Mouse (Mus musculus) liver, embryonic 14.5 days (tissue): ENCODE data around the gene Osbpl11. TPM values are rescaled to one million over a fixed set of nuclear protein-coding genes. Genes with fewer than 3 reads are reported as not detected.
"Not testable (repeated sequence)": the region's sequence is repeated elsewhere in the genome, so short reads cannot be mapped to it uniquely, and the experiment has no call there.

ENCODE experiments used
- ATAC-seq: fragments of 200-750 bp; cut with Nextera tagmentation; 2 replicates; pipeline ENCODE4 v1.8.0; 2017; ENCODE audit warnings: moderate number of reproducible peaks, mild to moderate bottlenecking, moderate library complexity; ENCODE audit not compliant: insufficient read depth
- DNase-seq, 3 experiments: peaks; one replicate each; pipeline ENCODE4 v3.0.0-alpha.2; 2012 to 2013; ENCODE audit warnings: low read depth in 3 of 3, low spot score in 3 of 3
- H3K27ac ChIP-seq: fragments of 300-500 bp; sonication (generic); 2 replicates; pipeline ENCODE4 v1.5.1; 2014; ENCODE audit warnings: moderate library complexity, mild to moderate bottlenecking, control low read depth, inconsistent platforms
- H3K27me3 ChIP-seq: fragments of 300-500 bp; sonication (generic); 2 replicates; pipeline ENCODE4 v1.6.1; 2014; ENCODE audit warnings: mild to moderate bottlenecking, low read length, moderate library complexity; ENCODE audit not compliant: control insufficient read depth, insufficient read depth
- H3K36me3 ChIP-seq: fragments of 300-500 bp; sonication (generic); replicated peaks from 2 replicates; pipeline ENCODE4 v1.6.1; 2014; ENCODE audit warnings: low read depth; ENCODE audit not compliant: control insufficient read depth, insufficient read depth
- H3K4me1 ChIP-seq, 2 experiments: fragments of 200-500 bp in 1 of 2; fragments of 300-500 bp in 1 of 2; sonication (generic) in 1 of 2; replicated peaks; 2 replicates each; pipeline ENCODE4 v1.6.1; 2012 to 2014; ENCODE audit warnings: antibody characterized with exemption in 1 of 2, inconsistent platforms in 1 of 2, low read length in 1 of 2; ENCODE audit not compliant: control insufficient read depth in 2 of 2, insufficient read depth in 2 of 2
- H3K4me2 ChIP-seq: fragments of 300-500 bp; sonication (generic); 2 replicates; pipeline ENCODE4 v1.6.1; 2014; ENCODE audit warnings: low read depth, mild to moderate bottlenecking, control low read depth, moderate library complexity
- H3K4me3 ChIP-seq, 2 experiments: fragments of 200-500 bp in 1 of 2; fragments of 300-500 bp in 1 of 2; sonication (generic) in 1 of 2; 2 replicates each; pipeline ENCODE4 v1.5.1; 2012 to 2014; ENCODE audit warnings: low read depth in 2 of 2, low read length in 2 of 2, mild to moderate bottlenecking in 2 of 2, control low read depth in 1 of 2, inconsistent platforms in 1 of 2, moderate library complexity in 1 of 2; ENCODE audit not compliant: insufficient read depth in 1 of 2
- H3K9ac ChIP-seq: fragments of 300-500 bp; sonication (generic); replicated peaks from 2 replicates; pipeline ENCODE4 v1.6.1; 2014; ENCODE audit warnings: mild to moderate bottlenecking, control low read depth, moderate library complexity
- H3K9me3 ChIP-seq: fragments of 300-500 bp; sonication (generic); 2 replicates; pipeline ENCODE4 v1.6.1; 2016; ENCODE audit warnings: low read length, mixed read lengths; ENCODE audit not compliant: control insufficient read depth
- CTCF ChIP-seq: IDR thresholded peaks from 2 replicates; pipeline ENCODE4 v1.5.1; 2016; ENCODE audit warnings: antibody characterized with exemption, low read depth, control low read depth
- EP300 ChIP-seq: IDR thresholded peaks from 2 replicates; pipeline ENCODE4 v1.6.1; 2016; ENCODE audit warnings: antibody characterized with exemption, low read depth
- WGBS: fragments of 180-500 bp; shearing (Covaris S2); extraction: QIAGEN DNeasy Blood & Tissue Kit; methylation state at CpG from one replicate; pipeline ENCODE4 v1.1.7; 2014; ENCODE audit not compliant: insufficient replicate concordance; 5-methylcytosine and 5-hydroxymethylcytosine counted together
- polyA plus RNA-seq, 2 experiments: library from polyadenylated mRNA; depleted of rRNA in 1 of 2; stranded (reverse) in 1 of 2; unstranded in 1 of 2; fragments of >200 nt; fragmentation: Nextera tagmentation in 1 of 2; extraction: Ambion mirVana in 1 of 2; gene quantifications; 2 replicates each; pipeline versions ENCODE4 v1.2.1 to v1.2.3; 2012 to 2014

Osbpl11 gene
- polyA plus RNA-seq, 2 experiments = 3.3 to 4.3 TPM

- H3K9me3 ChIP-seq = no peaks in the 10 kb centered on the region
- H3K27me3 ChIP-seq = no peaks in the 10 kb centered on the region
- no peaks in the 10 kb centered on the region for H3K36me3 ChIP-seq
- no peak overlapping the region for H3K4me2 ChIP-seq
- H3K4me3 ChIP-seq = no peak overlapping the region
- no peak overlapping the region for H3K27ac ChIP-seq
- no peak overlapping the region for H3K9ac ChIP-seq
- peaks cover 0 to 5% of the 10 kb centered on the region in 2 experiments; a peak in 1 of 4 replicates for H3K4me1 ChIP-seq
- TF ChIP-seq CTCF (no peak), EP300 (no peak)
- no peak for DNase-seq
- no peak for ATAC-seq
Measured at GRCm38 (mm10) chr16:33174695-33175094, 10.2 kb upstream of the Osbpl11 start.

- DNase-seq, ATAC-seq, H3K36me3 ChIP-seq, H3K9me3 ChIP-seq, H3K4me2 ChIP-seq, H3K27ac ChIP-seq, H3K4me3 ChIP-seq, H3K27me3 ChIP-seq, H3K9ac ChIP-seq, H3K4me1 ChIP-seq: not testable (repeated sequence)
- WGBS = 76% methylated on average over 5 of the region's 5 CpGs
Measured at GRCm38 (mm10) chr16:33176831-33177230, 8.0 kb upstream of the Osbpl11 start.

- 53% methylated on average over 4 of the region's 4 CpGs for WGBS
Measured at GRCm38 (mm10) chr16:33177722-33178121, 7.1 kb upstream of the Osbpl11 start.

GRCm38 (mm10) chr16:33178278-33179074, 6.4 kb upstream of the Osbpl11 start:
- no peaks in the 10 kb centered on the region for H3K27me3 ChIP-seq
- H3K27ac ChIP-seq = no peak overlapping the region
- H3K4me1 ChIP-seq = peaks cover 0 to 4% of the 10 kb centered on the region in 2 experiments; a peak in 1 of 4 replicates
- TF ChIP-seq CTCF = no peak
- no peak for TF ChIP-seq EP300
- no peak overlapping the region for H3K4me3 ChIP-seq
- no peak overlapping the region for H3K9ac ChIP-seq
- H3K9me3 ChIP-seq = no peaks in the 10 kb centered on the region
- 37% methylated on average over 17 of the region's 17 CpGs for WGBS
- 0 out of 2 replicates have a peak overlapping the region, but pooled peaks have one; percentile 5 for H3K4me2 ChIP-seq
- H3K36me3 ChIP-seq = no peaks in the 10 kb centered on the region
- DNase-seq = no peak
- no peak for ATAC-seq

More at GRCm38 (mm10) chr16:33177722-33178121, 7.1 kb upstream of the Osbpl11 start:
- Histone ChIP-seq H3K9me3 (no peaks in the 10 kb centered on the region), H3K4me3 (no peak overlapping the region), H3K4me1 (peaks cover 0 to 4% of the 10 kb centered on the region in 2 experiments; a peak in 1 of 4 replicates), H3K27ac (no peak overlapping the region), H3K36me3 (no peaks in the 10 kb centered on the region), H3K4me2 (no peak overlapping the region), H3K9ac (no peak overlapping the region), H3K27me3 (no peaks in the 10 kb centered on the region)
- ATAC-seq (no peak), DNase-seq (no peak)
- no peak for TF ChIP-seq EP300
- no peak for TF ChIP-seq CTCF

GRCm38 (mm10) chr16:33179222-33179621, 5.6 kb upstream of the Osbpl11 start:
- not testable (repeated sequence) for H3K9ac ChIP-seq, ATAC-seq, H3K27me3 ChIP-seq, H3K36me3 ChIP-seq, H3K9me3 ChIP-seq, DNase-seq, H3K4me2 ChIP-seq, H3K4me3 ChIP-seq, H3K4me1 ChIP-seq, H3K27ac ChIP-seq
- WGBS = 81% methylated on average over 9 of the region's 10 CpGs
